Mouse (Mus musculus) stomach, embryonic 14.5 days (tissue): ENCODE measurements around the gene Scyl2. TPM values are rescaled to one million over a fixed set of nuclear protein-coding genes. Genes with fewer than 3 reads are reported as not detected.
A peak's percentile ranks its signal among the peaks of the same experiment; 100 is the strongest.
"Not testable (repeated sequence)": the region's sequence is repeated elsewhere in the genome, so short reads cannot be mapped to it uniquely, and the experiment has no call there.

Source experiments
- ATAC-seq: fragments of 200-750 bp; cut with Nextera tagmentation; 2 replicates; pipeline ENCODE4 v1.8.0; 2017; ENCODE audit warnings: low read depth, moderate TSS enrichment; ENCODE audit not compliant: insufficient number of reproducible peaks, insufficient read depth, low FRiP score
- H3K27ac ChIP-seq: fragments of 300-500 bp; sonication (generic); 2 replicates; pipeline ENCODE4 v1.5.1; 2014; ENCODE audit warnings: mild to moderate bottlenecking, low read length, moderate library complexity, mixed read lengths
- H3K27me3 ChIP-seq: fragments of 300-500 bp; sonication (generic); 2 replicates; pipeline ENCODE4 v1.6.1; 2014; ENCODE audit warnings: low read length, control low read depth, mixed read lengths; ENCODE audit not compliant: control insufficient read depth, insufficient read depth
- H3K36me3 ChIP-seq: fragments of 300-500 bp; sonication (generic); 2 replicates; pipeline ENCODE4 v1.6.1; 2014; ENCODE audit warnings: mild to moderate bottlenecking, control low read depth, low read length, moderate library complexity, mixed read lengths; ENCODE audit not compliant: control insufficient read depth, insufficient read depth
- H3K4me1 ChIP-seq: fragments of 300-500 bp; sonication (generic); 2 replicates; pipeline ENCODE4 v1.6.1; 2014; ENCODE audit warnings: low read length, control low read depth, mixed read lengths; ENCODE audit not compliant: control insufficient read depth, insufficient read depth
- H3K4me2 ChIP-seq: fragments of 300-500 bp; sonication (generic); replicated peaks from 2 replicates; pipeline ENCODE4 v1.6.1; 2014; ENCODE audit warnings: low read depth, low read length, control low read depth
- H3K4me3 ChIP-seq: fragments of 300-500 bp; sonication (generic); 2 replicates; pipeline ENCODE4 v1.5.1; 2014; ENCODE audit warnings: low read depth, low read length, control low read depth
- H3K9ac ChIP-seq: fragments of 300-500 bp; sonication (generic); replicated peaks from 2 replicates; pipeline ENCODE4 v1.6.1; 2014; ENCODE audit warnings: low read depth, mild to moderate bottlenecking, control low read depth, low read length, moderate library complexity, mixed read lengths
- H3K9me3 ChIP-seq: fragments of 300-500 bp; sonication (generic); 2 replicates; pipeline ENCODE4 v1.6.1; 2016; ENCODE audit warnings: low read depth, low read length, control low read depth; ENCODE audit not compliant: control insufficient read depth
- WGBS: fragments of 180-500 bp; shearing (Covaris S2); extraction: QIAGEN DNeasy Blood & Tissue Kit; methylation state at CpG from one replicate; pipeline ENCODE4 v1.1.7; 2014; 5-methylcytosine and 5-hydroxymethylcytosine counted together
- polyA plus RNA-seq: library from polyadenylated mRNA; unstranded; fragments of >200 nt; fragmentation: Nextera tagmentation; extraction: Ambion mirVana; gene quantifications from 2 replicates; pipeline ENCODE4 v1.2.1, GENCODE M21; 2014

Scyl2 gene
- polyA plus RNA-seq, 1 experiment from 2014 or later, result 15.2 TPM

GRCm38 (mm10) chr10:89708720-89709119 lies 22.6 kb upstream of the Scyl2 start:
- no peak overlapping the region for H3K27ac ChIP-seq
- peaks cover 3% of the 10 kb centered on the region; the same call in 1 of the 2 replicates for H3K9me3 ChIP-seq
- H3K4me2 ChIP-seq, result no peak overlapping the region; the same call in 1 of the 2 replicates
- ATAC-seq, result peak; percentile 77
- H3K27me3 ChIP-seq, result no peaks in the 10 kb centered on the region
- no peaks in the 10 kb centered on the region for H3K4me1 ChIP-seq
- no peak overlapping the region for H3K9ac ChIP-seq
- WGBS, result 29% methylated on average over 10 of the region's 10 CpGs
- H3K36me3 ChIP-seq, result peaks cover 9% of the 10 kb centered on the region; the same call in 1 of the 2 replicates
- no peak overlapping the region; the same call in 1 of the 2 replicates for H3K4me3 ChIP-seq

DNA sequence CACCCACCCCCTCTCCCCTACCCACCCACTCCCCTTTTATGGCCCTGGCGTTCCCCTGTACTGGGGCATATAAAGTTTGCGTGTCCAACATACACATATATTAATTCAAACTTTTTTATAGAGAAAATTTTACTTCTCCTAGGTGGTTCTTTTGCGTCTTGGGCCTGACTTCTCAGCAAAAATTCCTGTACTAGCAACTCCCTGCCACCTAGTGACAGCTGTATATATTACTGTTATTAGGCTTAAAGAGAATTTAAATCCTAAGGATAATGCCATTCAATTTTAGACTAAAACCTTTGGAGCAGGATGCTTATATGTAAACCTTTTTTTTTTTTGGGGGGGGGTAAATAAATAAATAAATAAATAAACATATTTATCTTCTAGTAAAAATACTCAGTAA lies 21.3 kb upstream of the Scyl2 start:
- Histone ChIP-seq H3K4me2 (no peak overlapping the region), H3K27me3 (no peaks in the 10 kb centered on the region), H3K9me3 (peaks cover 3% of the 10 kb centered on the region; the same call in 1 of the 2 replicates), H3K9ac (no peak overlapping the region), H3K4me1 (no peaks in the 10 kb centered on the region), H3K27ac (no peak overlapping the region), H3K4me3 (no peak overlapping the region), H3K36me3 (peaks cover 5% of the 10 kb centered on the region; the same call in 1 of the 2 replicates)
- 77% methylated on average over 3 of the region's 3 CpGs for WGBS
- ATAC-seq, result no peak

DNA sequence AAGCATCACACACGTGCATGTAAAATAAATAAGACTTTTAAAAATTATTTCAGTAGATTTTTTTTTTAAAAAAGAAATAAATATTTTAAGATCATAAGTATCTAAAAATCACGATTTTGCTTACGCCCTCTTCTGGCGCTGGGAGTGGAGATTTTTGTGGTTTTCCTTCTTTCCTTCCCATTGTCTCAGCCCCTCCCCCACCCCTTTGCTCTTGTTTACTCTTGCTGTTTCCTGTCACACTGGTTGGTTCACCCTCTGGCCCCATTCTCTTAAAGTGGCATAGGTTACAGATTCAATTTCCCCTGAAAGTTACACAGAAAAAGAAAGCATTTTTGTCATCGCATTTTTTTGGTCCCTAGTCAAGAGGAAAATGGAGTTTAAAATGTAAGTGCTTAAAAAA lies 17.0 kb upstream of the Scyl2 start:
- ATAC-seq, result no peak
- WGBS, result 40% methylated on average over 5 of the region's 5 CpGs
- no peak overlapping the region for H3K27ac ChIP-seq
- H3K4me1 ChIP-seq, result no peaks in the 10 kb centered on the region
- no peak overlapping the region for H3K9ac ChIP-seq
- H3K36me3 ChIP-seq, result no peaks in the 10 kb centered on the region
- no peaks in the 10 kb centered on the region for H3K9me3 ChIP-seq
- no peaks in the 10 kb centered on the region for H3K27me3 ChIP-seq
- no peak overlapping the region for H3K4me3 ChIP-seq
- no peak overlapping the region for H3K4me2 ChIP-seq

DNA sequence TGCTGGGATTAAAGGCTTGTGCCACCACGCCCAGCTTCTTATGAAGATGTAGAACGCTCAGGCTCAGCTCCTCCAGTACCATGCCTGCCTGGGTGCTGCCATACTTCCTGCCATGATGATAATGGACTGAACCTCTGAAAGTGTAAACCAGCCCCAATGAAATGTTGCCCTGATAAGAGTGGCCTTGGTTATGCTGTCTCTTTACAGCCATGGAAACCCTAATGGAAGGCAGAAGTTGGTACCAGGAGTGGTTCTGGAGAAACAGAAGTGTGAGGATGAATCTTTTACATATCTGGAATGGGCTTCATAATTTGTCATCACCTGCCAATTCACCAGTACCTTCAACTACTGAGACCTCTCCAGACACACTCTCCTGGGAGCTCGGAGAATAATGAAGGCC lies 11.9 kb upstream of the Scyl2 start:
- Histone ChIP-seq H3K36me3 (no peaks in the 10 kb centered on the region), H3K27ac (no peak overlapping the region), H3K9ac (no peak overlapping the region), H3K27me3 (no peaks in the 10 kb centered on the region), H3K4me2 (no peak overlapping the region), H3K9me3 (no peaks in the 10 kb centered on the region), H3K4me3 (no peak overlapping the region), H3K4me1 (no peaks in the 10 kb centered on the region)
- 99% methylated on average over 3 of the region's 3 CpGs for WGBS
- ATAC-seq, result no peak

DNA sequence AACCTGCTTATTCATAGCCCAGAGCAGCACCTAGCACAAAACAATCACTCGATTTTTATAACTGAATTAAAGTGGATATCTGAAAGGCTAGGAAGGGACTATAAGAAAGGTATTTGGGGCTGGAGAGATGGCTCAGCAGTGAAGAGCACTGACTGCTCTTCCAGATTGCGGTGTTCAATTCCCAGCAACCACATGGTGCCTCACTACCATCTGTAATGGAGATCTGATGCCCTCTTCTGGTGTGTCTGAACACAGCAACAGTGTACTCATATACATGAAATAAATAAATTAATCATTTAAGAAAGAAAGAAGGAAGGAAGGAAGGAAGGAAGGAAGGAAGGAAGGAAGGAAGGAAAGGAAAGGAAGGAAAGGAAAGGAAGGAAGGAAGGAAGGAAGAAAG lies 10.2 kb upstream of the Scyl2 start:
- not testable (repeated sequence) for H3K27ac ChIP-seq, H3K9me3 ChIP-seq, H3K36me3 ChIP-seq, H3K27me3 ChIP-seq, H3K4me1 ChIP-seq, ATAC-seq, H3K9ac ChIP-seq, H3K4me2 ChIP-seq, H3K4me3 ChIP-seq
- 68% methylated on average over 2 of the region's 2 CpGs for WGBS

- no peaks in the 10 kb centered on the region for H3K9me3 ChIP-seq
- ATAC-seq, result no peak
- H3K9ac ChIP-seq, result no peak overlapping the region
- H3K4me3 ChIP-seq, result no peak overlapping the region
- H3K4me1 ChIP-seq, result no peaks in the 10 kb centered on the region
- no peak overlapping the region for H3K27ac ChIP-seq
- 78% methylated on average over 20 of the region's 20 CpGs for WGBS
- H3K27me3 ChIP-seq, result no peaks in the 10 kb centered on the region
- H3K36me3 ChIP-seq, result no peaks in the 10 kb centered on the region
- H3K4me2 ChIP-seq, result no peak overlapping the region
Observed at GRCm38 (mm10) chr10:89695194-89695911, 9.3 kb upstream of the Scyl2 start.

DNA sequence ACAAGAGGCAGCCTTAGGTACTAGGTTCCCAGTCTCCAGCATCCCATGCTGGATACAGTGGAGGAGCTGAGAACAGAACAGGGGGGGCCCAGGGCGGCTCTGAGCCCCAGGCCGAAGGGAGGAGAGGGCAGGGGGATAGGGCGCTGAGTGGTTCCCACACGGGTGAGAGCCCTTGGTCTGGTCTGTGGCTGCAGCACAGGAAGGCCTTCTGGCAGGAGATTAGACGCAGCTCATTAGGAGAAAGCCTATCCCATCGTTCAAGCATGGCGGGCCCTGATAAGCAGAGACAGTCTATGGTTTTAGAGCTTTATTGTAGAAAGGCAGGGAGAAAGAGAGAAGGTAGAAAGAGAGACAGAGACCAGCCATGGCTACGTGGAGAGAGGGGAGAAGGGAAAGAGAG lies 3.9 kb upstream of the Scyl2 start:
- Histone ChIP-seq H3K36me3 (no peaks in the 10 kb centered on the region), H3K4me2 (no peak overlapping the region), H3K27ac (no peak overlapping the region), H3K4me1 (no peaks in the 10 kb centered on the region), H3K4me3 (no peak overlapping the region), H3K9me3 (no peaks in the 10 kb centered on the region), H3K27me3 (no peaks in the 10 kb centered on the region), H3K9ac (no peak overlapping the region)
- no peak for ATAC-seq
- 69% methylated on average over 8 of the region's 8 CpGs for WGBS

DNA sequence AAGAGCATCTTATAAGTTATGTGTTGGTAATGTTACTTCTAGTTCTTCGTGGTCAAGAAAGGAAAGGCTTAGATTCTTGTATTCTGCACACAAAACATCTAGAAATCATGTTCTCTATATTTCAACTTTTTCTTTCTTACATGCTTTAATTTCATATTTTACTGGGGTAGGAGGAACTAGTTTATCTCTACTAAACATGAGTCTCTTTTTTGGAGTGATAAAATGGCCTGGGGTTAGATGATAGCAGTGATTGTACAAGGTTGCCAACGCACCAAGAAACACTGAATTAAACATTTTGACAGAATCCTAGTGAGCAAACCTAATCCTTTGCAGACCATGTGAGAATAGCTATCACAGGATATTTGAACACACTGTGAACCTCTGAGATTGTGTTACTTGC lies 1.4 kb upstream of the Scyl2 start:
- Histone ChIP-seq H3K4me2 (no peak overlapping the region), H3K27me3 (no peaks in the 10 kb centered on the region), H3K27ac (no peak overlapping the region), H3K9ac (no peak overlapping the region), H3K9me3 (no peaks in the 10 kb centered on the region), H3K4me3 (no peak overlapping the region), H3K4me1 (no peaks in the 10 kb centered on the region), H3K36me3 (no peaks in the 10 kb centered on the region)
- WGBS, result 68% methylated on average over 2 of the region's 2 CpGs
- ATAC-seq, result no peak
